Mouse (Mus musculus) hindbrain, embryonic 16.5 days (tissue): ENCODE data around the gene Ube3c. TPM values are rescaled to one million over a fixed set of nuclear protein-coding genes. Genes with fewer than 3 reads are reported as not detected.
"Not testable (repeated sequence)": the region's sequence is repeated elsewhere in the genome, so short reads cannot be mapped to it uniquely, and the experiment has no call there.

Source experiments
- ATAC-seq: fragments of 200-750 bp; cut with Nextera tagmentation; 2 replicates; pipeline ENCODE4 v1.8.0; 2017; ENCODE audit warnings: moderate TSS enrichment, moderate library complexity
- H3K27ac ChIP-seq: fragments of 300-500 bp; sonication (generic); 2 replicates; pipeline ENCODE4 v1.5.1; 2014; ENCODE audit warnings: low read depth, mild to moderate bottlenecking, control low read depth, low read length, moderate library complexity
- H3K27me3 ChIP-seq: fragments of 300-500 bp; sonication (generic); replicated peaks from 2 replicates; pipeline ENCODE4 v1.6.1; 2014; ENCODE audit warnings: low read length; ENCODE audit not compliant: control insufficient read depth, insufficient read depth
- H3K36me3 ChIP-seq: fragments of 300-500 bp; sonication (generic); 2 replicates; pipeline ENCODE4 v1.6.1; 2014; ENCODE audit warnings: mild to moderate bottlenecking, low read length, moderate library complexity, mixed read lengths; ENCODE audit not compliant: control insufficient read depth, insufficient read depth
- H3K4me1 ChIP-seq: fragments of 300-500 bp; sonication (generic); 2 replicates; pipeline ENCODE4 v1.6.1; 2014; ENCODE audit warnings: low read depth, low read length; ENCODE audit not compliant: control insufficient read depth, insufficient read depth
- H3K4me2 ChIP-seq: fragments of 300-500 bp; sonication (generic); 2 replicates; pipeline ENCODE4 v1.6.1; 2014; ENCODE audit warnings: mild to moderate bottlenecking, low read length, control low read depth, moderate library complexity
- H3K4me3 ChIP-seq: fragments of 300-500 bp; sonication (generic); 2 replicates; pipeline ENCODE4 v1.5.1; 2014; ENCODE audit warnings: mild to moderate bottlenecking, low read length, control low read depth, moderate library complexity
- H3K9ac ChIP-seq: fragments of 300-500 bp; sonication (generic); 2 replicates; pipeline ENCODE4 v1.6.1; 2014; ENCODE audit warnings: low read depth, mild to moderate bottlenecking, control low read depth, low read length, moderate library complexity
- H3K9me3 ChIP-seq: fragments of 300-500 bp; sonication (generic); 2 replicates; pipeline ENCODE4 v1.6.1; 2014; ENCODE audit warnings: mild to moderate bottlenecking, low read length, moderate library complexity; ENCODE audit not compliant: control insufficient read depth
- WGBS: fragments of 180-500 bp; shearing (Covaris S2); extraction: QIAGEN DNeasy Blood & Tissue Kit; methylation state at CpG from one replicate; pipeline ENCODE4 v1.1.7; 2014; 5-methylcytosine and 5-hydroxymethylcytosine counted together
- polyA plus RNA-seq: library from polyadenylated mRNA; unstranded; fragments of >200 nt; fragmentation: Nextera tagmentation; extraction: Ambion mirVana; gene quantifications from 2 replicates; pipeline ENCODE4 v1.2.1, GENCODE M21; 2015

The Ube3c gene
- polyA plus RNA-seq = 19.1 and 23.3 TPM in 2 replicates

- peak within 1 kb of the TSS; percentile 95 for H3K4me3 ChIP-seq
- under 1% methylated on average over 71 of the region's 72 CpGs for WGBS
- H3K4me2 ChIP-seq = peak within 1 kb of the TSS; percentile 91
- H3K27ac ChIP-seq = peak within 1 kb of the TSS; percentile 93
- ATAC-seq = peak; percentile 98
- no peaks in the 10 kb centered on the region for H3K9me3 ChIP-seq
- no peaks in the 10 kb centered on the region for H3K27me3 ChIP-seq
- H3K4me1 ChIP-seq = peaks cover 10% of the 10 kb centered on the region
- H3K36me3 ChIP-seq = no peaks in the 10 kb centered on the region; the same call in 1 of the 2 replicates
- H3K9ac ChIP-seq = peak within 1 kb of the TSS; percentile 84
These were observed at the start of gene Ube3c for GRCm38 (mm10) chr5:29568848-29569377. TSS of gene Ube3c (plus strand) at chr5:29569242.

- Histone ChIP-seq H3K4me2 (no peak overlapping the region), H3K4me3 (no peak overlapping the region), H3K27me3 (no peaks in the 10 kb centered on the region; the same call in 1 of the 2 replicates), H3K4me1 (no peaks in the 10 kb centered on the region), H3K36me3 (no peaks in the 10 kb centered on the region), H3K9me3 (no peaks in the 10 kb centered on the region), H3K9ac (no peak overlapping the region), H3K27ac (no peak overlapping the region)
- WGBS = 81% methylated on average over 5 of the region's 5 CpGs
- no peak for ATAC-seq
These were observed 8.9 kb upstream of the Ube3c start for GRCm38 (mm10) chr5:29560111-29560510.

GRCm38 (mm10) chr5:29560667-29561066 is 8.4 kb upstream of the Ube3c start:
- no peaks in the 10 kb centered on the region; the same call in 1 of the 2 replicates for H3K27me3 ChIP-seq
- no peak for ATAC-seq
- no peaks in the 10 kb centered on the region for H3K4me1 ChIP-seq
- no peak overlapping the region for H3K4me3 ChIP-seq
- no peaks in the 10 kb centered on the region for H3K36me3 ChIP-seq
- H3K9ac ChIP-seq = no peak overlapping the region
- no peak overlapping the region for H3K4me2 ChIP-seq
- H3K27ac ChIP-seq = no peak overlapping the region
- H3K9me3 ChIP-seq = no peaks in the 10 kb centered on the region
- WGBS = 90% methylated on average over 2 of the region's 2 CpGs

- WGBS = 2% methylated on average over 66 of the region's 67 CpGs
- H3K4me3 ChIP-seq = peak overlapping the region; percentile 95
- peak; percentile 64; the same call in 1 of the 2 replicates for ATAC-seq
These were observed 587 bp downstream of the Ube3c start for GRCm38 (mm10) chr5:29569378-29570280.

GRCm38 (mm10) chr5:29574286-29574685 is 5.2 kb downstream of the Ube3c start:
- H3K9me3 ChIP-seq, H3K9ac ChIP-seq, H3K4me2 ChIP-seq, H3K36me3 ChIP-seq, ATAC-seq, H3K4me3 ChIP-seq, H3K27ac ChIP-seq, H3K27me3 ChIP-seq: not testable (repeated sequence)
- peaks cover 10% of the 10 kb centered on the region for H3K4me1 ChIP-seq
- 83% methylated on average over 11 of the region's 11 CpGs for WGBS

More at GRCm38 (mm10) chr5:29569378-29570280, 587 bp downstream of the Ube3c start:
- peak overlapping the region; percentile 91 for H3K4me2 ChIP-seq
- peak overlapping the region; percentile 84 for H3K9ac ChIP-seq
- peak overlapping the region; percentile 93 for H3K27ac ChIP-seq
- no peaks in the 10 kb centered on the region for H3K27me3 ChIP-seq
- H3K4me1 ChIP-seq = peaks cover 10% of the 10 kb centered on the region
- H3K9me3 ChIP-seq = no peaks in the 10 kb centered on the region
- no peaks in the 10 kb centered on the region; the same call in 1 of the 2 replicates for H3K36me3 ChIP-seq

GRCm38 (mm10) chr5:29575085-29575484 is 6.0 kb downstream of the Ube3c start:
- 70% methylated on average over 2 of the region's 2 CpGs for WGBS
- Histone ChIP-seq H3K4me3 (no peak overlapping the region), H3K27me3 (no peaks in the 10 kb centered on the region), H3K27ac (no peak overlapping the region), H3K4me2 (no peak overlapping the region), H3K9ac (no peak overlapping the region), H3K4me1 (peaks cover 10% of the 10 kb centered on the region), H3K36me3 (no peaks in the 10 kb centered on the region; the same call in 1 of the 2 replicates), H3K9me3 (no peaks in the 10 kb centered on the region)
- ATAC-seq = no peak

- H3K4me1 ChIP-seq = no peaks in the 10 kb centered on the region
- H3K27me3 ChIP-seq = no peaks in the 10 kb centered on the region
- H3K9ac ChIP-seq = no peak overlapping the region
- H3K36me3 ChIP-seq = no peaks in the 10 kb centered on the region
- H3K27ac ChIP-seq = no peak overlapping the region
- 91% methylated on average over 4 of the region's 4 CpGs for WGBS
- H3K4me3 ChIP-seq = no peak overlapping the region
- ATAC-seq = no peak
- H3K4me2 ChIP-seq = no peak overlapping the region
- H3K9me3 ChIP-seq = no peaks in the 10 kb centered on the region
These were observed 9.0 kb downstream of the Ube3c start for GRCm38 (mm10) chr5:29577795-29578631.

- Histone ChIP-seq H3K27ac (no peak overlapping the region), H3K4me1 (peaks cover 5% of the 10 kb centered on the region; the same call in 1 of the 2 replicates), H3K36me3 (peaks cover 2% of the 10 kb centered on the region; the same call in 1 of the 2 replicates), H3K9ac (no peak overlapping the region), H3K4me2 (no peak overlapping the region), H3K9me3 (no peaks in the 10 kb centered on the region), H3K4me3 (no peak overlapping the region), H3K27me3 (no peaks in the 10 kb centered on the region)
- peak; percentile 30; the same call in 1 of the 2 replicates for ATAC-seq
- WGBS = 85% methylated on average over 2 of the region's 2 CpGs
These were observed 15.0 kb downstream of the Ube3c start for GRCm38 (mm10) chr5:29583880-29584595.
